Mouse (Mus musculus) liver, embryonic 14.5 days (tissue): ENCODE data around the gene Minos1. TPM values are rescaled to one million over a fixed set of nuclear protein-coding genes. Genes with fewer than 3 reads are reported as not detected.

Experiments
- ATAC-seq: fragments of 200-750 bp; cut with Nextera tagmentation; 2 replicates; pipeline ENCODE4 v1.8.0; 2017; ENCODE audit warnings: moderate number of reproducible peaks, mild to moderate bottlenecking, moderate library complexity; ENCODE audit not compliant: insufficient read depth
- DNase-seq, 3 experiments: peaks; one replicate each; pipeline ENCODE4 v3.0.0-alpha.2; 2012 to 2013; ENCODE audit warnings: low read depth in 3 of 3, low spot score in 3 of 3
- H3K27ac ChIP-seq: fragments of 300-500 bp; sonication (generic); 2 replicates; pipeline ENCODE4 v1.5.1; 2014; ENCODE audit warnings: moderate library complexity, mild to moderate bottlenecking, control low read depth, inconsistent platforms
- H3K27me3 ChIP-seq: fragments of 300-500 bp; sonication (generic); 2 replicates; pipeline ENCODE4 v1.6.1; 2014; ENCODE audit warnings: mild to moderate bottlenecking, low read length, moderate library complexity; ENCODE audit not compliant: control insufficient read depth, insufficient read depth
- H3K36me3 ChIP-seq: fragments of 300-500 bp; sonication (generic); replicated peaks from 2 replicates; pipeline ENCODE4 v1.6.1; 2014; ENCODE audit warnings: low read depth; ENCODE audit not compliant: control insufficient read depth, insufficient read depth
- H3K4me1 ChIP-seq, 2 experiments: fragments of 200-500 bp in 1 of 2; fragments of 300-500 bp in 1 of 2; sonication (generic) in 1 of 2; replicated peaks; 2 replicates each; pipeline ENCODE4 v1.6.1; 2012 to 2014; ENCODE audit warnings: antibody characterized with exemption in 1 of 2, inconsistent platforms in 1 of 2, low read length in 1 of 2; ENCODE audit not compliant: control insufficient read depth in 2 of 2, insufficient read depth in 2 of 2
- H3K4me2 ChIP-seq: fragments of 300-500 bp; sonication (generic); 2 replicates; pipeline ENCODE4 v1.6.1; 2014; ENCODE audit warnings: low read depth, mild to moderate bottlenecking, control low read depth, moderate library complexity
- H3K4me3 ChIP-seq, 2 experiments: fragments of 200-500 bp in 1 of 2; fragments of 300-500 bp in 1 of 2; sonication (generic) in 1 of 2; 2 replicates each; pipeline ENCODE4 v1.5.1; 2012 to 2014; ENCODE audit warnings: low read depth in 2 of 2, low read length in 2 of 2, mild to moderate bottlenecking in 2 of 2, control low read depth in 1 of 2, inconsistent platforms in 1 of 2, moderate library complexity in 1 of 2; ENCODE audit not compliant: insufficient read depth in 1 of 2
- H3K9ac ChIP-seq: fragments of 300-500 bp; sonication (generic); replicated peaks from 2 replicates; pipeline ENCODE4 v1.6.1; 2014; ENCODE audit warnings: mild to moderate bottlenecking, control low read depth, moderate library complexity
- H3K9me3 ChIP-seq: fragments of 300-500 bp; sonication (generic); 2 replicates; pipeline ENCODE4 v1.6.1; 2016; ENCODE audit warnings: low read length, mixed read lengths; ENCODE audit not compliant: control insufficient read depth
- CTCF ChIP-seq: IDR thresholded peaks from 2 replicates; pipeline ENCODE4 v1.5.1; 2016; ENCODE audit warnings: antibody characterized with exemption, low read depth, control low read depth
- EP300 ChIP-seq: IDR thresholded peaks from 2 replicates; pipeline ENCODE4 v1.6.1; 2016; ENCODE audit warnings: antibody characterized with exemption, low read depth
- WGBS: fragments of 180-500 bp; shearing (Covaris S2); extraction: QIAGEN DNeasy Blood & Tissue Kit; methylation state at CpG from one replicate; pipeline ENCODE4 v1.1.7; 2014; ENCODE audit not compliant: insufficient replicate concordance; 5-methylcytosine and 5-hydroxymethylcytosine counted together
- polyA plus RNA-seq, 2 experiments: library from polyadenylated mRNA; depleted of rRNA in 1 of 2; stranded (reverse) in 1 of 2; unstranded in 1 of 2; fragments of >200 nt; fragmentation: Nextera tagmentation in 1 of 2; extraction: Ambion mirVana in 1 of 2; gene quantifications; 2 replicates each; pipeline versions ENCODE4 v1.2.1 to v1.2.3; 2012 to 2014

The Minos1 gene
- polyA plus RNA-seq, 2 experiments = 94.0 to 424 TPM

DNA sequence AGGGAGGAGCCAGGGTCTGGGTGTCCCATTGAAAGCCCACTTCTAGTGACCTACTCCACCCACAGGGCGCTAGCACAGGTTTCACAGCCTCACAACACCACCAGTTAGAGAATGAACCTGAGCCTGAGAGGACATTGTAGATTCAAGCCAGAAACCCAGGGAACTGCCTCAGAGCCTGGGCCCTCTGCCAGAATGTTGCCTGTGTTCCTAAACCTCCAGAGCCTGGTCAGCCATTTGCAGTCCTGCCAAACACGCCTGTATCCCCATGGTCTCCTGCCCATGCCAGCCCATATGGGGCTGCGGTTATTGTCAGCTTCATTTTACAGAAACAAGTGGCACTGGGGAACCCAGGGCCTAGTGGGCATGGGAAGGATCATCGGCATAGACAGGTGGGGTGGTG is 75.6 kb downstream of the Minos1 start:
- no peak for TF ChIP-seq CTCF
- no peak for TF ChIP-seq EP300
- ATAC-seq = no peak
- WGBS = 59% methylated on average over 4 of the region's 4 CpGs
- Histone ChIP-seq H3K4me2 (no peak overlapping the region), H3K36me3 (no peaks in the 10 kb centered on the region), H3K27me3 (no peaks in the 10 kb centered on the region), H3K4me1 (no peaks in the 10 kb centered on the region), H3K27ac (no peak overlapping the region), H3K9me3 (no peaks in the 10 kb centered on the region), H3K4me3 (no peak overlapping the region), H3K9ac (no peak overlapping the region)
- no peak for DNase-seq

DNA sequence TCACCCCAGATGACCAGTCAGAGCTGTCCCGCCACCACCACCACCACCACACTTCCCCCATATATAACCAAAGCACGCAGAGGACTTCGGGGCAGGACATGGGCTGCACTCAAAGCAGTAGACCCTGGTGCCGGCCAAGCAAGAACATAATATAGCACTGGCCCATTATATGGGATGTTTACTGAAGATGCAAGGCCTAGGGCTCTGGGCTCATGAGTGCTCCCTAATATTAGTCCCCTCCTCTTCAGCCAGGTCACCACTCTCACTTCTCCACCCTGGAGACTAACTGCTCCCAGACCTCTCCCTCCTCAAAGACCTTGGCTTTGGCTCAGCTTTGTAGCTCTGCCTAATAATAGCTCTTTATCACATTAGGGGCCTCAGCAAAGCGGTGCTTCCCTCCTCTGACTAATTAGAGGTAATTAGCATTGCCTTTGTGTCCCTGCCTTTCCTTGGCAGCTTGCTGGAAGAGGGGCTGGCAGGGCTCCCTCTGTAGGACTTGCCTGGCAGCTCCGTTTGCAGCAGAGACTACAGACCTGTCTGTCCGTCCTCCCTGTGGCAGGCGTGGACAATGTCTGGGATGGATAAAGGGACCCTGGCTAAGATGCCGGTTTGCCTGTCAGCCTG is 76.5 kb downstream of the Minos1 start:
- ATAC-seq (no peak), DNase-seq (no peak)
- no peak overlapping the region for H3K4me2 ChIP-seq
- no peaks in the 10 kb centered on the region for H3K27me3 ChIP-seq
- no peak overlapping the region for H3K27ac ChIP-seq
- H3K4me1 ChIP-seq = no peaks in the 10 kb centered on the region
- H3K36me3 ChIP-seq = no peaks in the 10 kb centered on the region
- no peak for TF ChIP-seq CTCF
- no peak for TF ChIP-seq EP300
- no peaks in the 10 kb centered on the region for H3K9me3 ChIP-seq
- no peak overlapping the region for H3K9ac ChIP-seq
- WGBS = 43% methylated on average over 9 of the region's 9 CpGs
- no peak overlapping the region for H3K4me3 ChIP-seq

DNA sequence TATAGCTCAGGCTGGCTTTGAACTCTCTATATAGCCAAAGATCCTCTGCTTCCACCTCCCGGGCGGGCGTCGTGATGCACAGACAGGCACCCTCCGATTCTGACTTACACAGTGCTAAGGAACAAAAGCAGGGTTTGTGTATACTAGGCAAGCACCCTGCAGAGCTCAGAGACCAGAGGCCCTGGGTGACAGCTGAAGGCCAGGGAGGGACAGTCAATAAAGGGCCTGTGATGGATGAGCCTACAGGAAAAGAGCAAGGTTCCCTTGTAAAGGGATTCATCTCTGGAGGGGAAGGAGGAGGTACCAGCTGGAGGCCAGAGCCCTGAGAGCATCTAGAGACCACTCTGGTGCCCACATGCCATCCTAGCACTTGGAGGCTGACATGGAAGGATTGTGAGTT is 77.5 kb downstream of the Minos1 start:
- Histone ChIP-seq H3K9ac (no peak overlapping the region), H3K27me3 (no peaks in the 10 kb centered on the region), H3K4me2 (no peak overlapping the region), H3K4me3 (no peak overlapping the region), H3K9me3 (no peaks in the 10 kb centered on the region), H3K36me3 (no peaks in the 10 kb centered on the region), H3K4me1 (no peaks in the 10 kb centered on the region), H3K27ac (no peak overlapping the region)
- ATAC-seq = no peak
- no peak for DNase-seq
- no peak for TF ChIP-seq EP300
- WGBS = 68% methylated on average over 5 of the region's 5 CpGs

DNA sequence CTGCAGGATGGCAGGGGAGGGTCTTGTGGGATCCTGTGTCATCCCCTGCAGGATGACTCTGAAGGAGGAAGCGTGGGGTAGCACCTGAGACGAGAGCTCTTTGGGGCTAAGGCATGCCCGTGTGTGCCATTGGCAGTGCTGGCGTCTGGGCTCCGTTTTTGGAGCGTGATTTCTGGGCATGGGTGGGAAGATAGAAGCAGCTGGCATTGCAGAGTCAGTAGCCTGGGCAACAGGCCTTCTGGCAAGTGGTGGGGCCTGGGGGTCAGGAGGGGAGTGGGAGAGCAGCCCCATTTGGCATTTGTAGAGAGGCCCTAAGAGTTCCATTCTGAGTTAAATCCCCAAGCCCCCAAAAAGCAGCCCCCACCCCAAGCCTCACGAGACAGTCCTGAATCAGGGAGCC is 78.1 kb downstream of the Minos1 start:
- Histone ChIP-seq H3K36me3 (no peaks in the 10 kb centered on the region), H3K9ac (no peak overlapping the region), H3K4me2 (no peak overlapping the region), H3K27ac (no peak overlapping the region), H3K9me3 (no peaks in the 10 kb centered on the region), H3K4me3 (no peak overlapping the region), H3K27me3 (no peaks in the 10 kb centered on the region), H3K4me1 (no peaks in the 10 kb centered on the region)
- no peak for DNase-seq
- WGBS = 62% methylated on average over 7 of the region's 7 CpGs
- no peak for ATAC-seq
- TF ChIP-seq CTCF (no peak), EP300 (no peak)

Other genes with a start within 250 kb of the Minos1 start
- 1.1 and 1.5 TPM in 2 replicates for gene Otud3, start 217.2 kb downstream of the Minos1 start, polyA plus RNA-seq (2012; rRNA removed)
- gene Otud3, start 217.2 kb downstream of the Minos1 start, polyA plus RNA-seq (2014; fragmentation: Nextera tagmentation; extraction: Ambion mirVana) = 0.75 and 0.94 TPM in 2 replicates
- gene Rnf186, start 164.0 kb downstream of the Minos1 start, polyA plus RNA-seq (2012; rRNA removed) = 0.13 and 0.21 TPM in 2 replicates
- 0.18 and 0.25 TPM in 2 replicates for gene Rnf186, start 164.0 kb downstream of the Minos1 start, polyA plus RNA-seq (2014; fragmentation: Nextera tagmentation; extraction: Ambion mirVana)
- gene Tmco4, start 158.2 kb downstream of the Minos1 start, polyA plus RNA-seq (2012; rRNA removed) = 2.1 TPM in 2 replicates
- gene Tmco4, start 158.2 kb downstream of the Minos1 start, polyA plus RNA-seq (2014; fragmentation: Nextera tagmentation; extraction: Ambion mirVana) = 1.2 and 2.7 TPM in 2 replicates
- gene Htr6, start 55.5 kb downstream of the Minos1 start, polyA plus RNA-seq (2012; rRNA removed) = not detected in 2 replicates
- not detected in 2 replicates for gene Htr6, start 55.5 kb downstream of the Minos1 start, polyA plus RNA-seq (2014; fragmentation: Nextera tagmentation; extraction: Ambion mirVana)
- 0.74 and 0.80 TPM in 2 replicates for gene Nbl1, start 38.1 kb downstream of the Minos1 start, polyA plus RNA-seq (2012; rRNA removed)
- gene Nbl1, start 38.1 kb downstream of the Minos1 start, polyA plus RNA-seq (2014; fragmentation: Nextera tagmentation; extraction: Ambion mirVana) = 0.63 and 0.91 TPM in 2 replicates
- gene Capzb, start 61.8 kb upstream of the Minos1 start, polyA plus RNA-seq (2012; rRNA removed) = 55.4 and 63.0 TPM in 2 replicates
- gene Capzb, start 61.8 kb upstream of the Minos1 start, polyA plus RNA-seq (2014; fragmentation: Nextera tagmentation; extraction: Ambion mirVana) = 105 and 110 TPM in 2 replicates
- 7.9 and 8.1 TPM in 2 replicates for gene Pqlc2, start 179.6 kb upstream of the Minos1 start, polyA plus RNA-seq (2012; rRNA removed)
- gene Pqlc2, start 179.6 kb upstream of the Minos1 start, polyA plus RNA-seq (2014; fragmentation: Nextera tagmentation; extraction: Ambion mirVana) = 8.6 and 9.7 TPM in 2 replicates
- 8.3 and 9.8 TPM in 2 replicates for gene Akr7a5, start 179.6 kb upstream of the Minos1 start, polyA plus RNA-seq (2012; rRNA removed)
- 28.4 and 34.2 TPM in 2 replicates for gene Akr7a5, start 179.6 kb upstream of the Minos1 start, polyA plus RNA-seq (2014; fragmentation: Nextera tagmentation; extraction: Ambion mirVana)
- 37.3 and 57.9 TPM in 2 replicates for gene Mrto4, start 221.5 kb upstream of the Minos1 start, polyA plus RNA-seq (2012; rRNA removed)
- gene Mrto4, start 221.5 kb upstream of the Minos1 start, polyA plus RNA-seq (2014; fragmentation: Nextera tagmentation; extraction: Ambion mirVana) = 86.7 and 89.3 TPM in 2 replicates
- 9.4 and 10.6 TPM in 2 replicates for gene Emc1, start 221.5 kb upstream of the Minos1 start, polyA plus RNA-seq (2012; rRNA removed)
- gene Emc1, start 221.5 kb upstream of the Minos1 start, polyA plus RNA-seq (2014; fragmentation: Nextera tagmentation; extraction: Ambion mirVana) = 5.3 and 6.5 TPM in 2 replicates
- 55.5 and 58.9 TPM in 2 replicates for gene Ubr4, start 221.5 kb upstream of the Minos1 start, polyA plus RNA-seq (2012; rRNA removed)
- 34.0 and 38.9 TPM in 2 replicates for gene Ubr4, start 221.5 kb upstream of the Minos1 start, polyA plus RNA-seq (2014; fragmentation: Nextera tagmentation; extraction: Ambion mirVana)